Mouse (Mus musculus) MEL (cell line): ENCODE measurements around the gene Lmnb2. TPM values are rescaled to one million over a fixed set of nuclear protein-coding genes. Genes with fewer than 3 reads are reported as not detected.

Experiments
- DNase-seq: peaks from one replicate; pipeline ENCODE4 v3.0.0; 2011; ENCODE audit warnings: low read depth, low spot score
- H3K27ac ChIP-seq: 2 replicates; pipeline ENCODE4 v1.5.1; 2012; ENCODE audit warnings: low read depth, mild to moderate bottlenecking, control low read depth, low read length, moderate library complexity; ENCODE audit not compliant: control insufficient read depth
- H3K27me3 ChIP-seq, 2 experiments: fragments of 150-350 bp in 1 of 2; sonication (generic) in 1 of 2; 2 replicates each; pipeline ENCODE4 v1.6.1; 2012; ENCODE audit warnings: low read length in 2 of 2, mild to moderate bottlenecking in 2 of 2, improper control_type of control experiment in 1 of 2, moderate library complexity in 1 of 2; ENCODE audit not compliant: insufficient read depth in 2 of 2, control insufficient read depth in 1 of 2
- H3K36me3 ChIP-seq, 2 experiments: 2 replicates each; pipeline ENCODE4 v1.6.1; 2012 to 2014; ENCODE audit warnings: low read length in 2 of 2, improper control_type of control experiment in 1 of 2, inconsistent platforms in 1 of 2, mild to moderate bottlenecking in 1 of 2; ENCODE audit not compliant: insufficient read depth in 2 of 2, control insufficient read depth in 1 of 2
- H3K4me1 ChIP-seq, 2 experiments: fragments of 150-350 bp in 1 of 2; sonication (generic) in 1 of 2; 2 replicates each; pipeline ENCODE4 v1.6.1; 2012; ENCODE audit warnings: low read length in 2 of 2, improper control_type of control experiment in 1 of 2, mild to moderate bottlenecking in 1 of 2; ENCODE audit not compliant: insufficient read depth in 2 of 2, control insufficient read depth in 1 of 2
- H3K4me3 ChIP-seq, 2 experiments: fragments of 150-350 bp in 1 of 2; sonication (generic) in 1 of 2; 2 replicates each; pipeline ENCODE4 v1.5.1; 2012; ENCODE audit warnings: low read depth in 2 of 2, low read length in 2 of 2, mild to moderate bottlenecking in 2 of 2, moderate library complexity in 2 of 2, control low read depth in 1 of 2, improper control_type of control experiment in 1 of 2; ENCODE audit not compliant: control insufficient read depth in 1 of 2, insufficient read depth in 1 of 2
- H3K79me2 ChIP-seq: 2 replicates; pipeline ENCODE4 v1.6.1; 2012; ENCODE audit warnings: mild to moderate bottlenecking, low read length, moderate library complexity; ENCODE audit not compliant: control insufficient read depth, poor library complexity, insufficient read depth
- H3K9ac ChIP-seq: 2 replicates; pipeline ENCODE4 v1.6.1; 2012; ENCODE audit warnings: low read depth, mild to moderate bottlenecking, control low read depth, low read length, moderate library complexity; ENCODE audit not compliant: control insufficient read depth, poor library complexity, severe bottlenecking
- H3K9me3 ChIP-seq: fragments of 150-350 bp; sonication (generic); replicated peaks from 2 replicates; pipeline ENCODE4 v1.6.1; 2012; ENCODE audit warnings: mild to moderate bottlenecking, low read length, improper control_type of control experiment, moderate library complexity; ENCODE audit not compliant: insufficient read depth
- CHD1 ChIP-seq: IDR thresholded peaks from 2 replicates; pipeline ENCODE4 v1.6.1; 2012; ENCODE audit warnings: low read depth, mild to moderate bottlenecking, inconsistent platforms, low read length, improper control_type of control experiment
- CTCF ChIP-seq, 3 experiments: IDR thresholded peaks in 2 of 3; conservative IDR thresholded peaks in 1 of 3; 2 replicates each; pipeline ENCODE4 v1.5.1; 2011 to 2012; ENCODE audit warnings: low read length in 3 of 3, low read depth in 2 of 3, mild to moderate bottlenecking in 2 of 3, improper control_type of control experiment in 1 of 3, inconsistent platforms in 1 of 3, mixed read lengths in 1 of 3, moderate library complexity in 1 of 3; ENCODE audit not compliant: control insufficient read depth in 1 of 3, insufficient read depth in 1 of 3, poor library complexity in 1 of 3, severe bottlenecking in 1 of 3
- E2F4 ChIP-seq: IDR thresholded peaks from 2 replicates; pipeline ENCODE4 v1.6.1; 2011; ENCODE audit warnings: low read depth, low read length, improper control_type of control experiment, borderline replicate concordance
- ETS1 ChIP-seq: IDR thresholded peaks from 2 replicates; pipeline ENCODE4 v1.6.1; 2012; ENCODE audit warnings: low read depth, mild to moderate bottlenecking, inconsistent platforms, low read length, improper control_type of control experiment, moderate library complexity
- KAT2A ChIP-seq: conservative IDR thresholded peaks from 2 replicates; pipeline ENCODE4 v1.6.1; 2012; ENCODE audit warnings: low read depth, low read length, improper control_type of control experiment, inconsistent platforms
- MAFK ChIP-seq: IDR thresholded peaks from 2 replicates; pipeline ENCODE4 v1.6.1; 2011; ENCODE audit warnings: low read depth, mild to moderate bottlenecking, low read length, improper control_type of control experiment, borderline replicate concordance
- MAX ChIP-seq: IDR thresholded peaks from 2 replicates; pipeline ENCODE4 v1.6.1; 2011; ENCODE audit warnings: low read length, improper control_type of control experiment
- POLR2A ChIP-seq, 2 experiments: IDR thresholded peaks; 2 replicates each; pipeline ENCODE4 v1.6.1; 2011 to 2012; ENCODE audit warnings: low read length in 2 of 2, mild to moderate bottlenecking in 2 of 2, control low read depth in 1 of 2, improper control_type of control experiment in 1 of 2, low read depth in 1 of 2, moderate library complexity in 1 of 2; ENCODE audit not compliant: control insufficient read depth in 1 of 2, insufficient read depth in 1 of 2, poor library complexity in 1 of 2
- RAD21 ChIP-seq: IDR thresholded peaks from 2 replicates; pipeline ENCODE4 v1.6.1; 2011; ENCODE audit warnings: mild to moderate bottlenecking, low read depth, low read length, improper control_type of control experiment
- SMC3 ChIP-seq: IDR thresholded peaks from 2 replicates; pipeline ENCODE4 v1.6.1; 2011; ENCODE audit warnings: low read depth, low read length, improper control_type of control experiment
- TBP ChIP-seq: IDR thresholded peaks from 2 replicates; pipeline ENCODE4 v1.8.0; 2011; ENCODE audit warnings: low read depth, low read length, improper control_type of control experiment
- TCF12 ChIP-seq: IDR thresholded peaks from 2 replicates; pipeline ENCODE4 v1.6.1; 2014; ENCODE audit warnings: low read depth, mild to moderate bottlenecking, inconsistent platforms, low read length, improper control_type of control experiment, moderate library complexity
- UBTF ChIP-seq: IDR thresholded peaks from 2 replicates; pipeline ENCODE4 v1.6.1; 2012; ENCODE audit warnings: low read depth, mild to moderate bottlenecking, inconsistent platforms, low read length, improper control_type of control experiment, moderate library complexity, borderline replicate concordance; ENCODE audit not compliant: insufficient read depth
- USF2 ChIP-seq, 2 experiments: IDR thresholded peaks; 2 replicates each; pipeline ENCODE4 v1.6.1; 2011 to 2012; ENCODE audit warnings: improper control_type of control experiment in 2 of 2, low read length in 2 of 2, borderline replicate concordance in 1 of 2, inconsistent platforms in 1 of 2, low read depth in 1 of 2, mild to moderate bottlenecking in 1 of 2; ENCODE audit not compliant: insufficient read depth in 1 of 2
- ZC3H11A ChIP-seq: IDR thresholded peaks from 2 replicates; pipeline ENCODE4 v1.6.1; 2012; ENCODE audit warnings: low read depth, mild to moderate bottlenecking, inconsistent platforms, low read length, improper control_type of control experiment
- ZKSCAN1 ChIP-seq: IDR thresholded peaks from 2 replicates; pipeline ENCODE4 v1.6.1; 2012; ENCODE audit warnings: low read depth, mild to moderate bottlenecking, inconsistent platforms, low read length, improper control_type of control experiment, moderate library complexity
- polyA plus RNA-seq, 2 experiments: library from polyadenylated mRNA; stranded (reverse) in 1 of 2; unstranded in 1 of 2; fragments of >175 nt in 1 of 2; fragments of >200 nt in 1 of 2; gene quantifications; 2 replicates each; pipeline versions ENCODE4 v1.2.1 to v1.2.4; 2012; ENCODE audit warnings: low replicate concordance in 2 of 2, low read depth in 1 of 2; ENCODE audit not compliant: insufficient read length in 2 of 2, insufficient read depth in 1 of 2, missing spikeins in 1 of 2
- total RNA-seq: library from RNA; depleted of rRNA; stranded (reverse); fragments of 300-350 nt; gene quantifications from 2 replicates; pipeline ENCODE4 v1.2.3, GENCODE M21; 2012

Lmnb2 gene
- total and polyA plus RNA-seq, 3 experiments: 29.9 to 32.8 TPM; not detected in 1

DNA sequence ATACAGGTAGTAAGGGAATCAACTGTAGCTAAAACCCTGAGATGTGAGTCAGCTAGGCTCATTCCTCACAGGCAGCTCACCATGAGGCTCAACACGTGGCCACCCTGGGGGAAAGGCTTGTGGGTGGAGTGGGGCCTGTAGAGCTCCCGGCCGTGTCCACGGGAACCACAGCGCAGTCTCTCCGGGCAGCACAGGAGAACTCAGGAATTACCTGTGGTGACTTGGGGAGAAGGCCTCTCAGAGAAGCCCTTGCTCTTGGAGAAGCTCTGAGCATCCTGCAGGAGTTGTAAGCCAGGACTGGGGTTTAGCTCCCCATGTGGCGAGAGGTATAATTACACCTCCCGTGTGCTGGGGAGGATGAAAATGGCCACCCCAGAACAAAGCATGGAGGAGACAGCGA, 37.5 kb upstream of the Lmnb2 start:
- H3K36me3 ChIP-seq: peaks cover 0 to 5% of the 10 kb centered on the region in 2 experiments; a peak in 1 of 4 replicates
- H3K27ac ChIP-seq: no peak overlapping the region
- H3K4me1 ChIP-seq: peaks cover 0 to 4% of the 10 kb centered on the region in 2 experiments; a peak in 3 of 4 replicates
- no peak overlapping the region for H3K4me3 ChIP-seq
- H3K9me3 ChIP-seq: no peaks in the 10 kb centered on the region
- no peaks in the 10 kb centered on the region for H3K27me3 ChIP-seq
- peak; percentile 46 for TF ChIP-seq RAD21
- peak; percentile 32; the same call in 1 of the 2 replicates for TF ChIP-seq ZC3H11A
- TF ChIP-seq TBP: 0 out of 2 replicates have a peak, but pooled peaks have one; percentile 32
- TF ChIP-seq CTCF (IDR thresholded peaks at IDR 0.05 in 2 of 3, conservative IDR thresholded peaks at IDR 0.05 in 1 of 3; ENCODE audit: control insufficient read depth in 1 of 3, insufficient read depth in 1 of 3, low read depth in 2 of 3, low read length in 3 of 3, poor library complexity in 1 of 3, severe bottlenecking in 1 of 3): peak; percentile 53 to 96 (median 75)
- no peak for TF ChIP-seq CHD1
- peak; percentile 31 for TF ChIP-seq SMC3
- TF ChIP-seq E2F4: no peak
- no peak for TF ChIP-seq ZKSCAN1
- TF ChIP-seq TCF12: no peak
- no peak for TF ChIP-seq ETS1
- TF ChIP-seq USF2 (IDR thresholded peaks at IDR 0.05; ENCODE audit: borderline replicate concordance in 1 of 2, insufficient read depth in 1 of 2, low read depth in 1 of 2, low read length in 2 of 2): no peak
- DNase-seq: peak; percentile 79
- no peaks in the 10 kb centered on the region for H3K79me2 ChIP-seq
- no peak overlapping the region; the same call in 1 of the 2 replicates for H3K9ac ChIP-seq

DNA sequence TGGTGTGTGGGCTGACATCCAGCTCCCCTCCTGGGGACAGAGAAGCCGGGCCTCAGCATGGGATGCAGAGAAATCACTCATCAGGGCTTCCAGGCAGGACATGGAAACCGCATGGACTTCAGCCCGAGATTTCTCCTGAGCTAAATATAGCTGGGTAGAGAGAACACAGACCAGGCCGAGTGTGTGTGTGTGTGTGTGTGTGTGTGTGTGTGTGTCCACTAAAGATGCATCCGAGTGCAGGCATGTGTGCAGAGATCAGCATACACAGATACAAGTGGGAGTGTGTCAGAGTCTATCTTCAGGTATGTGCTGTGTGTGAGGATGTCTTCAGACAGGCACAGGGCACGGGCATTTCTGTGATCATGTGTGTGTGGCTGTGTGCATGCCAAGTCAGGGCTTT, 36.8 kb upstream of the Lmnb2 start:
- Histone ChIP-seq H3K9ac (no peak overlapping the region), H3K4me1 (peaks cover 0 to 11% of the 10 kb centered on the region in 2 experiments; a peak in 3 of 4 replicates), H3K4me3 (no peak overlapping the region), H3K36me3 (peaks cover 0 to 9% of the 10 kb centered on the region in 2 experiments; a peak in 1 of 4 replicates)
- TF ChIP-seq POLR2A (IDR thresholded peaks at IDR 0.05; ENCODE audit: control insufficient read depth in 1 of 2, insufficient read depth in 1 of 2, low read depth in 1 of 2, low read length in 2 of 2, poor library complexity in 1 of 2) (no peak), MAX (no peak), MAFK (no peak), KAT2A (no peak), TCF12 (no peak), UBTF (no peak), E2F4 (no peak)
- TF ChIP-seq, all 39 proteins: peak for 0
- Histone ChIP-seq H3K79me2 (no peaks in the 10 kb centered on the region), H3K27ac (no peak overlapping the region), H3K27me3 (no peaks in the 10 kb centered on the region), H3K9me3 (no peaks in the 10 kb centered on the region)
- no peak for DNase-seq
